Mouse (Mus musculus) heart, embryonic 16.5 days (tissue): ENCODE data around the gene Ube2e1. TPM values are rescaled to one million over a fixed set of nuclear protein-coding genes. Genes with fewer than 3 reads are reported as not detected.

ENCODE experiments used
- ATAC-seq: fragments of 200-750 bp; cut with Nextera tagmentation; replicated peaks from 2 replicates; pipeline ENCODE4 v1.8.0; 2017; ENCODE audit warnings: moderate number of reproducible peaks; ENCODE audit not compliant: insufficient read depth, low FRiP score; ENCODE audit errors: extremely low read depth
- H3K27ac ChIP-seq: fragments of 300-500 bp; sonication (generic); 2 replicates; pipeline ENCODE4 v1.5.1; 2014; ENCODE audit warnings: mild to moderate bottlenecking, low read length, control low read depth, moderate library complexity
- H3K27me3 ChIP-seq: fragments of 300-500 bp; sonication (generic); 2 replicates; pipeline ENCODE4 v1.6.1; 2014; ENCODE audit warnings: low read length, mixed read lengths; ENCODE audit not compliant: control insufficient read depth, insufficient read depth
- H3K36me3 ChIP-seq: fragments of 300-500 bp; sonication (generic); 2 replicates; pipeline ENCODE4 v1.6.1; 2014; ENCODE audit not compliant: control insufficient read depth, insufficient read depth
- H3K4me1 ChIP-seq: fragments of 300-500 bp; sonication (generic); 2 replicates; pipeline ENCODE4 v1.6.1; 2014; ENCODE audit warnings: low read length, mixed read lengths; ENCODE audit not compliant: control insufficient read depth, insufficient read depth
- H3K4me2 ChIP-seq: fragments of 300-500 bp; sonication (generic); 2 replicates; pipeline ENCODE4 v1.6.1; 2014; ENCODE audit warnings: low read depth, mild to moderate bottlenecking, control low read depth, low read length
- H3K4me3 ChIP-seq: fragments of 300-500 bp; sonication (generic); 2 replicates; pipeline ENCODE4 v1.5.1; 2014; ENCODE audit warnings: mild to moderate bottlenecking, control low read depth, low read length
- H3K9ac ChIP-seq: fragments of 300-500 bp; sonication (generic); 2 replicates; pipeline ENCODE4 v1.6.1; 2014; ENCODE audit warnings: low read length, control low read depth
- H3K9me3 ChIP-seq: fragments of 300-500 bp; sonication (generic); replicated peaks from 2 replicates; pipeline ENCODE4 v1.6.1; 2016; ENCODE audit warnings: low read length; ENCODE audit not compliant: control insufficient read depth
- WGBS: fragments of 180-500 bp; shearing (Covaris S2); extraction: QIAGEN DNeasy Blood & Tissue Kit; methylation state at CpG from one replicate; pipeline ENCODE4 v1.1.7; 2014; 5-methylcytosine and 5-hydroxymethylcytosine counted together
- polyA plus RNA-seq: library from polyadenylated mRNA; unstranded; fragments of >200 nt; fragmentation: Nextera tagmentation; extraction: Ambion mirVana; gene quantifications from 2 replicates; pipeline ENCODE4 v1.2.1, GENCODE M21; 2015

Ube2e1 gene
- 59.4 and 70.2 TPM in 2 replicates for polyA plus RNA-seq

DNA sequence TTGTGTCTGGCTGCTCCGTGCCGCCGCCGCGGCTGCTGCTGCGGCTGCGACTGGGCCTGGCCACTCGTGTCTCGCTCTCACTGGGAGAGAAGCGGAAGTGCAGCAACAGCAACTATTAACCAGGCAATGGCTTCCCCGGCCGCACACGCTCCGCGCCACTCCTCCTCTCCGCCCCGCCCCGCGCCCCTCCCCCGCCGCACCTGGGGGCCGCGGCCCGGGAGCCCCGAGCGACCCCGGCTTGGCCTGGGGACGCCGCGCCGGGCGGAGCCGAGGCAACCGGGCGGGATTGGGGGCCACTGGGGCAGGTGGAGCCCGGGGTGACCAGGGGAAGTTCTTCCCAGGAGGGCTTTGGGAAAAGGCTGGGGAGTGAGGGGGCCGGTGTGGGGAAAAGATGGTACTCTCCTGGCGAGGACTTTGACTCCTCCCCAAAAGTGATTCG is at the start of gene Ube2e1:
Ube2e1 (minus strand) TSS at position 167 of the 439 bp plus-strand sequence.
- WGBS = 1% methylated on average over 37 of the region's 39 CpGs
- peak; percentile 90 for ATAC-seq
- no peaks in the 10 kb centered on the region for H3K36me3 ChIP-seq
- no peaks in the 10 kb centered on the region for H3K9me3 ChIP-seq
- H3K4me3 ChIP-seq = peak within 1 kb of the TSS; percentile 88
- peak within 1 kb of the TSS; percentile 68 for H3K27ac ChIP-seq
- H3K9ac ChIP-seq = peak within 1 kb of the TSS; percentile 95
- H3K4me2 ChIP-seq = peak within 1 kb of the TSS; percentile 85
- H3K27me3 ChIP-seq = no peaks in the 10 kb centered on the region
- peaks cover 11% of the 10 kb centered on the region for H3K4me1 ChIP-seq

DNA sequence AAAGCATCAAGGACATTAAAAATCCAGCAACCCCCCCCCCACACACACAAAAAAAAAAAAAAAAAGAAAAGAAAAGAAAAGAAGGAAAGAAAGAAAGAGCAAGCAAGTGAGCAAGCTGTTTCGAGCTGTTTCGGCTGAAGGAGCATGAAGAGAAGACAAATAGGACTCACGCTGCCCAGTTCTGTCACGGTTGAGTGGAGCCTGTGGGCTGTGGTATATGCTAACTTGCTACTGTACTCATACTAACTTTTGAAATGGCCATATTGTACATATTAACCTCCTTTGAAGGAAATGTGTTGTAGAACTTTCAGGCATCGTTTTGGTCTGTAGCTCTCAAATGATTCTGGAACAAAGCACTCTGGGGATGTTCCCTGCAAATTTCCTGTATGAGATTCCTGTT is 48.2 kb upstream of the Ube2e1 start:
- H3K9me3 ChIP-seq = no peaks in the 10 kb centered on the region
- no peaks in the 10 kb centered on the region for H3K27me3 ChIP-seq
- no peak for ATAC-seq
- H3K4me3 ChIP-seq = no peak overlapping the region
- no peaks in the 10 kb centered on the region for H3K4me1 ChIP-seq
- no peak overlapping the region for H3K27ac ChIP-seq
- no peak overlapping the region for H3K9ac ChIP-seq
- no peaks in the 10 kb centered on the region for H3K36me3 ChIP-seq
- WGBS = 80% methylated on average over 5 of the region's 5 CpGs
- no peak overlapping the region for H3K4me2 ChIP-seq

DNA sequence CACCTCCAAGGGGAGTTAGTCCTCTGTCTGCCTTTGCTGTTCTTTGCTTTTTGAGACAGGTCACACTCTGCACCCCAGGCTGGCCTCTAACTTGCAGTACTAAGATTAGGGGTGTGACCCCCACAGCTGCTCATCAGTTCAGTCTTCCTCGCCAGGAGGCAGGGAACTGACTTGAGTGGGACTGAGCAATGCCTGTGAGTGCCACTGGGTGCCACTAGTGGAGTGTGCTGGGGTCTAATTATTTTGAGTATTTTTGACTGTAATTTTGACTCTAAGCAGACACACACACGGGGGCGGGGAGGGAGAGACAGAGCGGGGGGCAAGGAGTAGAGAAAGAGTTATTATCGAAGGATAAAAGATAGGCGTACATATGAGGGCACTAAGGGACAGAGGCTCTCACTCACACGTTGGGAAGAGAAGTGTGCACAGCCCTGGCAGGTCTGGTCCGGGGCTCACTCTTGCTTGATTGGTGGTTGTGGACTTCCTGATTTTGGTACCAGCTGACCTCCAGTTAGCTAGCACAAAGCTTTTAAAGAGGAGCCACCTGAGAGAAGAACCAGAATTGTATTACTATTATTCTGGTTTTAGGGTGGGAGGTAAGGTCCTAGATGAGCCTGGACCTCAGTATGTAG is 46.4 kb upstream of the Ube2e1 start:
- Histone ChIP-seq H3K27me3 (no peaks in the 10 kb centered on the region), H3K9ac (no peak overlapping the region), H3K4me3 (no peak overlapping the region), H3K36me3 (no peaks in the 10 kb centered on the region), H3K4me1 (no peaks in the 10 kb centered on the region), H3K9me3 (no peaks in the 10 kb centered on the region), H3K4me2 (no peak overlapping the region), H3K27ac (no peak overlapping the region)
- WGBS = 50% methylated on average over 8 of the region's 8 CpGs
- no peak; the same call in 1 of the 2 replicates for ATAC-seq

DNA sequence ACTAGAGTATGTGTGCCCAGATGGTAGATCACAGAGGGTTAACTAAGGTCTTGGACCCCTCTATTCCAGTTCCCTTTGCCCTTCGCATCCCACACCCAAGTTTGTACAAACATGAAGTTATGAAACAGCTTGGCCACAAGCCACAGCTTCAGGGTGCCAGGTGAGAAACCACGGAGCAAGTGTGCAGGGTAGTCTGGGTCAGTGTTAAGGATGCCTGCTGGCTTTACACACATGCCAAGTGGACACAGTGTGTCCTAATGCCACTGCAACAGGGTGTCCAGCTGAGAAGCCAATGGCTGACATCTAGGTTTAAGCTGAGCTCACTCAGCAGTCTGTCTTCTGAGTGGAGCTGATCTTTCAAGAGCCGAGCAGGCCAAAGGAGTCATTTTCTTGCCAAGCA is 44.5 kb upstream of the Ube2e1 start:
- H3K27me3 ChIP-seq = no peaks in the 10 kb centered on the region

DNA sequence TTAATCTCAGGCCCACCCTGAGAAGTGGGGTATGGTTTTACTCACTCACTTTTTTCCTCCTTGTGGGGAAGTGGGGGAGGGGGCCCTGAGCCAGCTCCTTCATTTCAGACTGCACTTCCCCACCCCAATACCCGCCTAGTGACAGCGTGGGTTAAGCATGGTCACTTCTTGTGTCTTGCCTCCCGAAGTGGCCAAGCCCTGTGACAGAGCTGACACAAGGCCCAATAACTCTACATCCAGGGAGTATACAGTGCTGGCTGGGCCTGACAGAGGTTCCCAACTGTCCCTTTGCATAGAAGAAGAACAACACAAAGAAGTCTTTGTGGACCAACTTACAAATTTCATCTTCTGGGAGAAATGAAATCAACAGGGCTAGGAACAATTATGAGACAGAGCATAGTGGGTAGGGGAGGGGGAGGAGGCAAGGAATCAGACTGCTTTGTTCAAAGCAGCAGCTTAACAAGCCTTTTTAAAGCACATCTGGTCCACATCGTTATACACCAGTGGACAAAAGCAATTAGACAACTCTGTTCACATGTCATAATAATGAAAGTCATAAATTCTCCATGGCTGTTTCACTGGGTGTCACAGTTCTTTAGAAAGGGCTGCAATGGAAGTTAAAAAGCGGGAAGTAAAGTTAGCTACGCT is 42.2 kb upstream of the Ube2e1 start:
- Histone ChIP-seq H3K9me3 (no peaks in the 10 kb centered on the region; the same call in 1 of the 2 replicates), H3K9ac (no peak overlapping the region), H3K4me1 (no peaks in the 10 kb centered on the region), H3K27me3 (no peaks in the 10 kb centered on the region), H3K4me2 (no peak overlapping the region), H3K4me3 (no peak overlapping the region), H3K27ac (no peak overlapping the region), H3K36me3 (no peaks in the 10 kb centered on the region)
- no peak for ATAC-seq
- 70% methylated on average over 6 of the region's 6 CpGs for WGBS

More for the DNA sequence above, 44.5 kb upstream of the Ube2e1 start:
- Histone ChIP-seq H3K9ac (no peak overlapping the region), H3K4me2 (no peak overlapping the region), H3K4me3 (no peak overlapping the region), H3K27ac (no peak overlapping the region), H3K36me3 (no peaks in the 10 kb centered on the region), H3K9me3 (no peaks in the 10 kb centered on the region), H3K4me1 (no peaks in the 10 kb centered on the region)
- WGBS = 65% methylated on average over 3 of the region's 3 CpGs
- no peak for ATAC-seq

DNA sequence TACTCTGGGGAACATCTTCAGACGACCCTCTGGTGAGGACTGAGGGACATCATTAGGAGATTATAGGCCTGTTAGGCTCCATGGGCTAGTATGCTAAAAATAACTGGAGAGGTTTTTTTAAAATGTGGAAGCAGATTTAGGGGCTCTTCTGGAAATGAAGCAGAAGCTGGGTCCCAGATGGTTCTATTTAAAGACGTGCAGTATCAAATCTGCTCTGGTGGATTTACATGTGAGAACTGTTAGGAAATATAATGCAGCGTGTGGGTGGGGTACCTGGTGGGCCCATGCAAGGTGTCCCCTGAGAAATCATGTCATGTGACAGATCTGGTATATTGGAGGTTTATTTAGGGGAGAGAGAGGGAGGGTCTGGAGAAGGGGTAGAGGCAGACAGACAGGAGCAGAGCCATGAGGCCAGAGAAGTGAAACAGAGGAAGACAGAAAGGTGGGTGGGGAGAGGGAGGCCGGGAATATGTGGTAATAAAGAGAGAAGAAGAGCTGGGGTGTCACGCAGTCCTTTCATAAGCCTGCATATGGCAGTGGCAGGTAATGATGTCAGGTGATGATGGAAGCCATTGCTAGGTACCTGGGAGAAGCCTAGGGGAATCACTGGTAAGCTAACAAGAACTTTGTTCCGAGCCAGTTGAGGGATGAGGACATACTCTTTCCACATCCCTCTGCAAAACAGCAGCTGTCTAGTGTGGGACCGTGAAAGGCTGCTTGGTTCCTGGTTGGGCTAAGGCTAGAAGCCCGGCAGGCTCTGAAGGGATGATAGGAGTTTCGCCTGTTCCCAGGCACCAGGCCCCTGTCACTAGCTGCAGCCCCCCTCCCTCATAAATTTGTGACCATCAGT is 41.3 kb upstream of the Ube2e1 start:
- H3K4me2 ChIP-seq = no peak overlapping the region
- WGBS = 71% methylated on average over 9 of the region's 9 CpGs
- no peak overlapping the region for H3K27ac ChIP-seq
- no peaks in the 10 kb centered on the region for H3K36me3 ChIP-seq
- ATAC-seq = no peak
- no peaks in the 10 kb centered on the region for H3K27me3 ChIP-seq
- H3K4me1 ChIP-seq = no peaks in the 10 kb centered on the region
- no peaks in the 10 kb centered on the region; the same call in 1 of the 2 replicates for H3K9me3 ChIP-seq
- no peak overlapping the region for H3K9ac ChIP-seq
- no peak overlapping the region for H3K4me3 ChIP-seq

DNA sequence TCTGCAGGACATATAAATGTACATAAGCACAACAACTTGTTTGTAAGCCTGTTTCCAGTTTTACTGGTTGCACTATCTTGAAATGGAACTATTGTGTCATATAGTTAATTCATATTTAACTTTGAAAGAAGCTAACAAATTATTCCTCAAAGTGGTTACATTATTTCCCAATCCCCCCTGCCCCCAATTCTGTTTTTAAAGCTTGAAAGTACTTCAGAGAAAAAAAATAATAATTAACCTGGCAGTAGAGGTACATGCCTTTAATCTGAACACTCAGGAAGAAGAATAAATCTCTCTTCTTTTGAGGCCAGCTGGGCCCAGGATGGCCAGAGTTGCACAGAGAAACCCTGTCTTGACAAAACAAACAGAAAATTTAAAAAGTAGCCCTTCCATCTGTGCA is 37.4 kb upstream of the Ube2e1 start:
- Histone ChIP-seq H3K27me3 (no peaks in the 10 kb centered on the region), H3K27ac (no peak overlapping the region), H3K4me2 (no peak overlapping the region), H3K9me3 (no peaks in the 10 kb centered on the region; the same call in 1 of the 2 replicates), H3K9ac (no peak overlapping the region), H3K36me3 (no peaks in the 10 kb centered on the region), H3K4me1 (no peaks in the 10 kb centered on the region), H3K4me3 (no peak overlapping the region)
- no peak for ATAC-seq

DNA sequence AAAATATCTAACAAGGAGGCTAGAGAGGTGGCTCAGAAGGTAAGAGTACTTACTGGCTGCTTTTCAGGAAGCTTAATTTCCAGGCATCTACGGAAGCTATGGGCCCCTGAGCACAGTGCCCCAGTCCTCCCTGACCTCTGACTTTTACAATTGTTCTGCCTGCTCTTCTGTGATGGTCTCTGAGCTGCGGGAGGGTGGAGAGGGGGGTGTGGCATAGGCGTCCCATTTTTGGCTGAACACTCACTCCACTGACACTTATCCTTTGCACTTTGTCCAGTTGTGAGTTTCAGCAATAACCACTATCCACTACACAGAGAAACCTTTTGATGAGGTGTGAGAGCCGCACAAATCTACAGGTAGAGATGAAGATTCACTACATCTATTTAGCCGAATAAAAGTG is 35.4 kb upstream of the Ube2e1 start:
- H3K36me3 ChIP-seq = no peaks in the 10 kb centered on the region
- WGBS = 60% methylated on average over 5 of the region's 5 CpGs
- no peak overlapping the region for H3K27ac ChIP-seq
- H3K4me3 ChIP-seq = no peak overlapping the region
- no peak overlapping the region for H3K4me2 ChIP-seq
- no peak overlapping the region for H3K9ac ChIP-seq
- no peaks in the 10 kb centered on the region; the same call in 1 of the 2 replicates for H3K9me3 ChIP-seq
- ATAC-seq = no peak
- H3K27me3 ChIP-seq = no peaks in the 10 kb centered on the region
- H3K4me1 ChIP-seq = no peaks in the 10 kb centered on the region

DNA sequence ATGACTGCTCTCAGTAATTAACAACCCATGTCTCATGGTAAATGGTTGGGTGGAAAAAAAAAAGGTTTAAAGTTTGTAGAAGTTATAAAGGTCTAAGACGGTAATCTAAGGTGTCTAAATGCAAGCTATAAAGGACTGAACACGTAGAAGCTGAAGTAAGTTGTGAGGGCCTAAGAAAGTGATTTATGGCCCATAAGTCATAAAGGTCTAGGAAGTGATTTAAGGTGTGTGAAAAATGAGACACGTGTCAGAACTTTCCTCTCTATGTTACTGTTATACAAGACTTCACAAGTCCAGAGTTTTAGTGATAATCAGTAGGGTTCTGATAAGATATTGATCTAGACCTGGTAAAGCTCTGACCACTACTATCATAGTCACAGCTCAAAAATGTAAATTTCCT is 32.7 kb upstream of the Ube2e1 start:
- Histone ChIP-seq H3K9ac (no peak overlapping the region), H3K27me3 (no peaks in the 10 kb centered on the region), H3K4me2 (no peak overlapping the region), H3K4me3 (no peak overlapping the region), H3K36me3 (no peaks in the 10 kb centered on the region), H3K27ac (no peak overlapping the region), H3K4me1 (no peaks in the 10 kb centered on the region), H3K9me3 (no peaks in the 10 kb centered on the region)
- no peak for ATAC-seq
- 72% methylated on average over 3 of the region's 3 CpGs for WGBS
